Mouse (Mus musculus) neutrophil, adult 83 days (primary cell): Measurements from ENCODE around the gene Fbxo22. TPM values are rescaled to one million over a fixed set of nuclear protein-coding genes. Genes with fewer than 3 reads are reported as not detected.

ENCODE experiments used
- total RNA-seq, 2 experiments: library from RNA; stranded (reverse); gene quantifications; one replicate each; pipeline ENCODE4 v1.2.4; 2023

Gene Fbxo22
- 10 to 100 TPM; 29.9 to 34.1 TPM for total RNA-seq

DNA sequence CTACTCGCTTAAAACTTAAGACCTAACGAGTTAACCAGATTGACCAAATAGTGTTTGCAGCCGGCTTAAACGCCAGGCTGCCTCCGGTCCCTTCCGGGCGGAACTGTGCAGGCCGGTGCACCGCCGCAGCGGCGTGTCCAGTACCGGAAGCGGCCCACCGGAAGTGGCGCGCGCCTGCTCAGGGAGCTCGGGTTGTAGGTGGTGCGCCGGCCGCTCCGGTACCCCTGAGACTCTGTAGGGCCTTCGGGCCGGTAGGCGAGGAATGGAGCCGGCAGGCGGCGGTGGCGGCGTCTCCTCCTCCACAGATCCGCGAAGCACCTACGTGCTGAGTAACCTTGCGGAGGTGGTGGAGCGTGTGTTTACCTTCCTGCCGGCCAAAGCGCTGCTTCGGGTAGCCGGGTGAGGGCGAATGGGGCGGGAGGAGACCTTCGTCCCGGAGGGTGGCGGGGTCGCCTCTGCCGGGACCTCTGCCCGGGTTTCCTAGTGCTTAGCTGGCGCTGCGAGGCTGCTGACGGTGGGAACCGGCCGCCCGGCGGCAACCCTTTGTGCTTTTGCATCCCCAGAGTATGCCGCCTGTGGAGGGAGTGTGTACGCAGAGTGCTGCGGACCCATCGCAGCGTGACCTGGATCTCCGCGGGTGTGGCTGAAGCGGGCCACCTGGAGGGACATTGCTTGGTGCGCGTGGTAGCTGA lies at the start of gene Fbxo22:
TSS of gene Fbxo22 (plus strand) at position 136 of the 692 bp plus-strand sequence.

Other genes starting within 250 kb of the Fbxo22 start
- not detected for gene Chrna5, start 228.0 kb upstream of the Fbxo22 start, total RNA-seq
- gene Chrna3, start 182.4 kb upstream of the Fbxo22 start, total RNA-seq = not detected
- under 1 TPM in 1 of 2 experiments, not detected in 1; 0.24 TPM for gene Chrnb4, start 160.1 kb upstream of the Fbxo22 start, total RNA-seq
- 10 to 100 TPM; 29.2 to 33.4 TPM for gene Ube2q2, start 60.1 kb upstream of the Fbxo22 start, total RNA-seq
- gene Nrg4, start 117.9 kb downstream of the Fbxo22 start, total RNA-seq = 10 to 100 TPM; 13.8 to 15.2 TPM
- gene Tmem266, start 118.0 kb downstream of the Fbxo22 start, total RNA-seq = not detected